Mouse (Mus musculus) gastrocnemius, postnatal 25 days (tissue): ENCODE results near the gene Zbtb38. TPM values are rescaled to one million over a fixed set of nuclear protein-coding genes. Genes with fewer than 3 reads are reported as not detected.
"Not testable (repeated sequence)": the region's sequence is repeated elsewhere in the genome, so short reads cannot be mapped to it uniquely, and the experiment has no call there.

ENCODE experiments used
- DNase-seq: peaks from one replicate; pipeline ENCODE4 v3.0.0; 2022
- total RNA-seq, 2 experiments: library from RNA; stranded (reverse); gene quantifications; 1 replicate in 1 of 2; 2 replicates in 1 of 2; pipeline ENCODE4 v1.2.3; 2021

The Zbtb38 gene
- total RNA-seq, 2 experiments from 2014 or later: 19.3 to 19.8 TPM

DNA sequence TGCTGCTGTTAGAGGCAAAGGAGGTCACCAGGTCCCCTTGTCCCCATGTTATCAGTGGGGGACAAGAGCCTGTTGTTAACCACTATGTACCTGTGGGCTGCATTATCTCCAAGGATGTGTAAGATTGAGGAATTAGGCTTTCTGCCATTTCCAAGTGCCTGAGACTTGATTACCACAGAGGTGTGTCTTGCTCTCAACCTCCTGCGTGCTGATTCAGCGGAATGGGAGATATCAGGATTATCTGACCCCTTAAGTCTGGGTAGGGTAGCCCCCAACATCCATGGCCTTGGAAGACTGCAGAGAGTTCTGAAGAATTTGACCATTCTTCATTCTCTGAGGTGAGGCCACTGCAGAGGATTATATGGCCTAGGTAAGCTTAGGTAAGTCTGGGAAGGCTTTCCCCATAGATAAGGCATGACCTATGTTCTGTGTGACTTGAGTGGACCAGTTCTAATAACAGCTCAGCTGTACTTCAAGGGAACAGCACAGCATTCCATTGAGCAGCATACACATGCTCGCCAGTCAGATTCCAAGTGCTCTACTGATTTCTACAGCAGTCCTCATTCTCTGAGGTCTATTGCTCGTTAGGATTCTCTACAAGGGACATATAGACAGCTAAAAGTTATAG, 68.4 kb downstream of the Zbtb38 start:
- DNase-seq: no peak

DNA sequence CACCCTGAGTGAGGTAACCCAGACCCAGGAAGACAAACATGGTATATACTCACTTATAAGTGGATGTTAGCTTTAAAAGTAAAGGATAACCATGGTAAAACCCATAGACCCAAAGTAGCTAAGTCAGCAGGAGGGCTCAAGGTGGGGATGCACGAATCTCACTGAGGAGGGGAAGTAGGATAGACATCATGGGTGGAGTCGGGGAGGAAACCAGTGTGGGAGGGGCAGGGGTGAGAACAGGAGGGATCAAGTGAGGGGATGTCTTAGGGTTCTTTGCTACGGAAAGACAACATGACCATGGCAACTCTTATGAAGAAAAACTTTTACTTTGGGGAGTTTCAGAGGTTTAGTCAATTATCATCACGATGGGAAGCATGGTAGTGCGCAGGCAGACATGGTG, 74.0 kb downstream of the Zbtb38 start:
- no peak for DNase-seq

DNA sequence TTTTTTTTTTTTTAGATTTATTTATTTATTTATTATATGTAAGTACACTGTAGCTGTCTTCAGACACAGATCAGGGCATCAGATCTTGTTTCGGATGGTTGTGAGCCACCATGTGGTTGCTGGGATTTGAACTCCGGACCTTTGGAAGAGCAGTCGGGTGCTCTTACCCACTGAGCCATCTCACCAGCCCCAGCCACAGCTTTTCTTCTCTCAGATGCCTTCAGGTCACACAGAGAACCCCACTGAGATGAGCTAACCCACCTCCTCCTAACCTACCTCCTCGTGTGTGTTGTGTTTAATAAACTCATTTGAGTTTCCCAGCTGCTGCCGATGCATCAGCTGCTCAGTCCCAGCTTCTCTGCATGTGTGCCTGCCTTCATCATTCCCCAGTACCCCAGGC, 74.9 kb downstream of the Zbtb38 start:
- not testable (repeated sequence) for DNase-seq

DNA sequence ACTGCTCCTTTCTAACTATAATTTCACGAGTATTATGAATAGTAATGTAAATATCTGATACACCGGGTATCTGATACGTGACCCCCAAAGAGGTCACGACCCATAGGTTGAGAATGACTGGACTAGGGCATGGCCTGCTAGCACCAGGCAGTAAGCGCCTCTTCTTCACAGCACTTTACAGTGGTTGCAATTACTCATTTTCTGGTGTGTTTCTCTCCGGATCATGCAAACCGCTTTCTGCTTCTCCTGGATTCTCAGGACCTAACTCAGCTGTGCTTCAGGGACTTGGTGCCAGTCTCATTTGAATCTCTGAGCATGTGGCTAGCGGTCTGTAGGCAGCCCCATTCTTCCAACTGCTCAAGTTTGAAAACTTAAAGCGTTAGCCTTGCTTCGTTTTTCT, 76.0 kb downstream of the Zbtb38 start:
- no peak for DNase-seq

DNA sequence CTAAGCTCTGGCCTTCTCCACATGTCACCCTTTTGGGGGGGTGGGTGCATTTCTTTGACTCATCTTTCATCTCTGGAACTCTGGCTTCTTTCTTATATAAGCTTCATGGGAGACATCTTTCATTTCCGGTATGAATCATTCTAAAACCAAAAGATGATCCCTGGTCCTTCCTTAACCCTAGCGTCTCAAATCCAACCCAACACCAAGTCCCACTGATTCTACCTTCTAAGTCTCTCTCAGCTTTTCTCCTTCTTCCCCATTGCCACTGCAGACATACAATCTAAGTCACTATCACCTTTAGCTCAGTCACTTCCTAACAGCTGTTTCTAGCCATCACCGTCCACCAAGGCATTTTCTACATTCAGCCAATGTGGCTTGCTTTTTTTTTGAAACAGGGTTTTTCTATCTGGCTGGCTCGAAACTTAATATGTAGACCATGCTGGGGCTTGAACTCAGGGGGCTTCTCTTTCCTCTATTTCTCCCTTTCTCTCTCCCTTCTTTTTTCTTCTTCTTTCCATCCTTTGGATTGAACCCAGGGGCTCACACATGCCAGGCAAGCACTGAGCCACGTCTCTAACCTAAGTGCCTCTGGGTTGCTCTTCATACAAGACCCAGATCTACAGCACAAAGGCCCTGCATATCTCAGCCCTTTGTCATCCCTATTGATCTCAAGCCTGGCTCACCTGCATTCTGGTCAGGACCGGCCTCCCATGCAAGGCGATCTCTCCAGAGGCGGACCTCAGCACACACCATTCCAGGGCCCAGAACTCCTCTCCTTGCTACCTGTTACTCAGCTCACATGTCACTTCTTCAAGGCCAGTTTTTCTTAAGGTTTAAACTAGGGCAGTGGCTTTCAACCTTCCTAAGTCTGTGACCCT, 76.6 kb downstream of the Zbtb38 start:
- no peak for DNase-seq

DNA sequence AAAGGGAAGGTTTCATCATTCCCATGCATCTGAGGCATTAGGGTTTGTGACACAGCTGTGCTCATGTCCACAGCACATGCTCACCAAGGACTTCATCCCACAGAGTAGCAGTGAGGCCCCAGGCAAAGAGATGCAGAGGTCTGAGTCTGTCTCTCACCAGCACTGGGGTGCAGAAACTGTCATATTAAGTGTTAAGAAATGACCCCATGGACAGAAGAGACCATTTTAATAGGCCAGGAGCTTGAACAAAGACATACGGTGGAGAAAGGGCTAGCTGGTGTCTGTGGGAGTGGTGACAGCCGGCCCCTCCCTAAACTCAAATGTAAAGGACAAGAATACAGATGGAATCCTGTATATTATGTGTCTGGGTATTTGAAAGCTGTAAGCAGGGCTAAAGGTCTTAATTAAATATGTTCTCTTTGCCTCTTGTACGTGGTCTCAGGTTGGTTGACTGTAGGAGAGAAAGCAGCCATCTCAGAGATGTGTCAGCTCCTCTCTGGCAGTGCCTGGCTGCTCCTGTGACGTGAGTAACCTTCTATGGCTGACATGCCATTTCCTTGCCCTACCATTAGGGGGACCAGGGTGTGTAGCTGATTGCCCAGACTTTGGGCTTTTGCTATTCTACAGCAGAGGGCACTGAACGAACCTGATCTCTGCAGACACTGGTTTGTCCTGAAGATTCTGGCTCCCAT, 77.4 kb downstream of the Zbtb38 start:
- DNase-seq: peak; percentile 39

DNA sequence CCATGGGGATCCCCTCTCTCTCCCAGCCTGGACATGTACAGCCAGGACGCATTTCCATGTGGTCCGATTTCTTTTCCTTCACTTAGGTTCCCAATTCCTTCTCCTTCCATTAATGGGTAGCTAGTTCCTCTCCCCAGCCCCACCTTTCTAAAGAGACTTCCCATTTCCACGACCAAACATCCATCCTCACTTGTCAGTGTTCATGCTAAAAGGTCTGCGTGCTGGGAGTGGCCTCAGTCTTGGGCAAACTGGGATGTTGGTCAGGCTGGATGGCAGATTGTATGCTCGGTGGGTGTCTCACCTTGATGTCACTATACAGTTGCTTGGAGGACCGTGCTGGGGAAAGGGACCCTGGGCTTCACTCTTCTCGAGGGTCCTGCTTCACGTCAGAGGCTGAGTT, 78.3 kb downstream of the Zbtb38 start:
- DNase-seq: no peak

DNA sequence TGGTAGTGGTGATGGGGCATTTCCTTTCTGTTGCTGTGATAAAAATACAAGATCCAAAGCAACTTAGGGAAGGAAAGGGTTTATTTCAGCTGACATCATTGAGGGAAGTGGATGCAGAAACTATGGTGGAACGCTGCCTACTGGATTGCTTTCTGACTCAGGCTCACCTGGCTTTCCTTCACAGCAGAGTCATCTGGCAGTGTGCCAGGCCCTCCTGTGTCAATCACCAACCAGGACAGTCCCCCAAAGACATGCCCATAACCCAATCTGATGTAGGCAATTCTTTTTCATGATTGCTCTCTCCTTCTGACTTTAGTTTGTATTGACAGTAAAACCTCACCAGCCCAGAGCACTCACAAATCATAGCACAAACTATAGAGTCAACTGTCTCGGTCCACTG, 80.2 kb downstream of the Zbtb38 start:
- DNase-seq: no peak

DNA sequence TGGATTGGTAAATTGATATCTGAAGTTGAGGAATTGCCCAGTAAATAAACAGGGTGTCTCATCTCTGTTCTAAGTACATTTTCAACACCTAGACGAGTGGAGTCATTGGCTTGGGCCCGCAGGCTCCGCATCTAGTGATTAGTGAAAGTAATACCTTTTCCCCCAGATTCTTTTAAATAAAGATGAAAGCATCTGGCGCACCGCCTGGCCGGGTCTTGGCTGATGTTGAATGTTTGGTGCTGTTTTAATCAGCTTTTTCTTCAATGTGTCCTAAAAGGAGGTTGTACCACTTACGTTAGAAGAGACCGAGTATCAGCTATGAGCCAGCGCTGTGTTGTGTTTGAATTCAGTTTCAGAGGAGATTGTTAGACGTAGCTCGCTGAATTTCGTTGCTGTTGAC, 81.4 kb downstream of the Zbtb38 start:
- DNase-seq: no peak

DNA sequence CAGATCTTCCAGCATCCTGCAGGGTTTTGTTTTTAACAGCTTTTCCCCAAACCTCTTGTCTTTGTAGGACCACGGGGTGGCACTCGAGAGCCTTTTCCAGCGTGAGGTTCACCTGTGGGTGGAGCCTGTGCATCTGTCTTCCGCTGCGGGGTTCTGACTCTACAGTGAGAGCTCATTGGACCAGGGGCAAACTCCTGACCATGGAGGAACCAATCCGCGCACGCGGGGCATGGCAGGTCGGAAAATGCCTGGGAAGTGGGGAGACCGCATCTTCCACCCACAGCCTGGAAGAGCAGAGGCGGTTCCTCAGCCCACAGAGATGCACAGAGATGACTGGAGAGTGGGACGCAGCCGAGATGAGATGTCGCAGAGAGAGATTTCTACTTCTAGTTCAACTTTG, 82.8 kb downstream of the Zbtb38 start:
- DNase-seq: peak; percentile 91

DNA sequence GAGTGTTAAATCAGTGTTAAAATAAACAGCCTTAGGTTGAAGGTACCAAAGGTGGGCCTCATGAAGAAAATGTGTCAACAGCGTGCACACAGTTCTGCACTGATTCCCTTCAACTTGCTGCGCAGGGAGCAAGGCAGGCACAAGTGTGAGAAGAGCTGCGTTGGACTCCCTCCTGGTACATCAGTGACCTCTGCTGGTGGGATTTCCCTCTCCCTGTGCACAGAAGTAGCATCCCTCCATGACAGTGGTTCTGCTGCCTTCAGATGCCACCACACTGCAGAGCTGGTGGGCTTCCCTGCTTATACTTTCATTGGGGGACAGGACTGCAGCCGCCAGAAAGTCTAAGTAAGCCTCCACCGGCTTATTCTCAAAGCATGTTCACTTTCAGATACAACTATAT, 84.0 kb downstream of the Zbtb38 start:
- no peak for DNase-seq

DNA sequence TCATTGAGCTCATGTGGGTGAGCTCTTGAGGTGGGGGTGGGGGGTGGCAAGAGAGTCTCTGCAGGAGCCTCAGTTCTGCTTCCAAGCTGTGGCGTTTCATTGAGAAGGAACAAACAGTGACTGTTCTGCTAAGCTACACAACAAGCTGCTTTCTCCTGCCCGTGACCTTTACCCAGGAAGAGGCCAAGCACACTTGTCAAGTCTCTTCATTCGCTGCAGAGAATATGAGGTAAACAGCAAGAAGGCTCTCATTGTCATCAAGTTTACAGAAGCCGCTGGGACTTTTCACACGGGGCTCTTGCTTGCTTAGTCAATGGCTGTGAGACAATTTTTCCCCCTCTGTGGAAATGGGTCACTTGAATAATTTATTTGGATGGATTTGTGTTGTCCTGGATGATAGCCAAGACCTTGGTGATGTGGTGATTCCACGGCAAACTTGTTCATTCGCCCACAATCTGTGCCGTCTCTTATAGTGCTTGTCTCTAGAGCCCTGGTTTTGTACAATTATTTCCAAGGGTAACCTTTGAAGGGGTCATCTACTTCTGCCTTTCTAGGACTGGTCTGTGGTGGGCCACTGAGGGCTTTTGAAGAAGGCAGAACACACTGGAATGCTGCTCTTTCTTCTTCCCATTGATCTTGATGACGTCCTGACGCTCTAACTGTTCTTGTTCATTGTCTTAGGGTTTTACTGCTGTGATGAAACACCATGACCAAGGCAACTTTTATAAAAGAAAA, 92.0 kb downstream of the Zbtb38 start:
- DNase-seq: no peak

DNA sequence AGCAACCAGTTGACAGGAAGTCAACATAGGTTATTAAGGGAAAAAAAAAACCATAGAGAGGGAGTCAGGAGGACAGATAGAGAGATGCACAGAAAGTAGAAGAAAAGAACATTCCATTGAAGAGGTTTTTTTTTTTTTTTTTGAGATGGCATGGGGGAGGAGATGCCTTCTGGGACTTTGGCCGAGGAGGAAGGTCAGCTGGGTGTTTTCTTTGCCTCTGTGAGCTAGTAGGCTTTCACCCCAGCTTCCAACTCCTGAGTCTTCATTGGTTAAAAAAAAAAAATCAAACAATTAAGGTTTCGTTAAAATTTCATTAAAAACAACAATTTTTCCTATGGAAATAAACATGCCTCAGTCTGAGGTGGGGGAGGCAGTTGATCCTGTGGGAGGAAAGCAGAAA, 92.8 kb downstream of the Zbtb38 start:
- no peak for DNase-seq

DNA sequence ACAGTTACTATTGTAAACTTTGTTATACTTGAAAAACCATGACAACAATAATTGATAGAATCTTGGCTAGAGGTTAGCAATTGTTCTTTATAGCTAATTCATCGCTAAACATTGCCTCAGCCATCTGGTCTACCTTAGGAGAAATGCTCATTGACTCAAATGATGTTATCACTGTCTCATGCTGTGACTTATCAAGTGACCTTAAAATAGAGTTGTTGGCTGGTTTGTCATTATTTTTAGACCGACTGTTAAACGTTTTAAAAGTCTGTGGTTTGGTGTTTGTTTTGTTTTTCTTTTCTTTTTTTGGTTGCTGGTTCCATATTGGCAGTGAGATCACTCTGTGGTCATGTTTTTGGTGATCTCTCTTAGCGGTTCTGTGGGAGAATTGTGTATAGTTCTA, 99.1 kb downstream of the Zbtb38 start:
- no peak for DNase-seq

DNA sequence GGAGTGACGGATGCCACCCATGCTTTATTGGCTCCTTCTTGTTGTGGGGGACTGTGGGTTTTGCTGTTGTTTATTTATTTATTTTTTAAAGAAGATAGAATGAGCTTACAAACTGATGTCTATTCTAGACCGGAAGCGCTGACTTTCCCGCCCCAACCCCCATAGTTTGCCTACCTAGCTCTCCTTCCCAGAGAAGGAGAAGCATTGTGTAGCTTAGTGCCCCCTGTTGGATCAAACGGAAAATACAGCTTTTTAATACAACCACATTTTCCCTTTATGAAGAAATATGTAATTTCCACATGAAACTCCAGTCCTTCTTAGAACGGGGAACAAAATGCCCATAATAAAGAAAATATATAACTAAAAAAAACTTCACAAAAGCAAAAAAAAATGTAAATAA, 99.9 kb downstream of the Zbtb38 start:
- DNase-seq: no peak

DNA sequence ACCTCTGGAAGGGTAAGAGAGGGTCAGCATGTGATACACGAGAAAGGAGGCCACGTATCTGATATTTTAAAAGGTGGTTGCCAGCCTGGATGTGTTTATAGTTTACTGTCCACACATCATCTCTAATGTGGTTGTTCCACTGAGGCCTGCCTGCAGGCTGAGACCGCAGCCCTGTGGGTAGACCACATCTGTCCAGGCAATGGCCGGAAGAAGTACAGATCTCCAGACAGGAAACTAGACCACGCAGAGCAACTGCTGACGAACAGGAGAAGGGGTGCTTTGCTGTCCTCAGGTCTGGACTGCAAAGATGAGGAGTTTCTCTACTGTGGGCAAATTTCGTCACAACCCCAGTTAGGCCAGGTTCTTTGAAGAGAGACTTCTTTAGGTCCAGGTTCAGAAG, 101.8 kb downstream of the Zbtb38 start:
- DNase-seq: no peak

DNA sequence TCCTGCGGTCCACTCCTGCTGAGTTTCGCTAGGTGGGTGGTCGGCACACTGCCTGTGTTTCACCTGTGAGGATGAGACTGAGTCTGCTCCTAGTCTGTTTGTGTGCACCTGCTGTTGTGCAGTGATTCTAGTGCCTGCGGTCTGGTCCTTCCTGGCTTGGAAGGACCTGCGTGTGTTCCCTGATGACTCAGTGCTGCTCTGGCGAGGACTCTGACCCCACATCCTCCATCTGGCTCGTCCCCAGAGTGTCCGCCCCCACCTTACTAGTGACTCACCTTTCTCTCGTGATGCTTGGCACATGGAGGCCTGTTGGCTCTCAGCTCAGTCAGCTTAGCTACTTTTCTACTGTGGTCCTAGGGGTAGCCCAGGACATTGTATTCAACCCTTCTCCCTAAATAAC, 102.7 kb downstream of the Zbtb38 start:
- DNase-seq: no peak

DNA sequence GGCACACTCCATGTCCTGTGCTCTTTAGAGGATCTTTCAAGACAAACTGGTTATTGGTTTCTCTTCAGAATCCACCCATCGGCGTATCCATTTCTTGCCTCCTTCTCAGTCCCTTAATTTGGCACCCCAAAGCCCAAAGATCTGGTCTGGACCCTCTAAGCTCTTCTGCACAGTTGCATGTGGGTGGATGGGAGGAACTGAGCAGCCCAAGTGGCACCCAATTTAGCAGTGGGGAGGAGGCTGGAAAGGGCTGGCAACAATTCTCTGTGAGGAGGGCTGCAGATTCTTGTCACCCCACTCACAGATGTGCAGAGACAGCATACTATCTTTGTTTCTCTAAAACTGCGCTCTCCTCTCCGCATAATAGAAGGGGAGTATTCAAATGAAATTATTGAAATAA, 103.3 kb downstream of the Zbtb38 start:
- no peak for DNase-seq

DNA sequence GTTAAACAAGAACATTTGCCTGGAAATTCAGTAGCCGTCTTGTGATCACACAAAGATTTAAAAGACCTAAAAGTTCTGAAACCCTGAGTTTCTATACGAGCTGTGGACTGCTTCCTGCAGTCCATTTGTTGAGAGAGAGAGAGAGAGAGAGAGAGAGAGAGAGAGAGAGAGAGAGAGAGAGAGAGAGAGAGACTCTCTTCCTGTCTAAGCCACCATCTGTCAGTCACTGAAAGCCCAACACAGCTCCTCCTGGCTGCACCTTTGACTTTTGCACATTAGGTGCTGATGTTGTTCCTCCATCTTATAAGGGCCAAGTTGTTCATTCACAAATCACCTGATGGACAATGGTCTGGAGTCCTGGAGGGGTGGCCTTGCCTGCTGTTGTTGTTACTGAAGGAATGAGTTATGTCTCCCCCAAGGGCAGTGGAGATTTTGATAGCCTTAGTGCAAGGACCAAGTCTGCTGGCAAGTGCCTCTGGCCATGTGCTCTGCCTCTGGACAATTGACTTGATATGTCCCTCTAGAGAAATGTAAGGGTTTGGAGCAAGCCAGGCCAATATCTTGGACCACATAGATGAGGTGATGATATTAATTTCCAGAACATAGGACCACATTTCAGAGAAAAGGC, 105.8 kb downstream of the Zbtb38 start:
- DNase-seq: no peak

DNA sequence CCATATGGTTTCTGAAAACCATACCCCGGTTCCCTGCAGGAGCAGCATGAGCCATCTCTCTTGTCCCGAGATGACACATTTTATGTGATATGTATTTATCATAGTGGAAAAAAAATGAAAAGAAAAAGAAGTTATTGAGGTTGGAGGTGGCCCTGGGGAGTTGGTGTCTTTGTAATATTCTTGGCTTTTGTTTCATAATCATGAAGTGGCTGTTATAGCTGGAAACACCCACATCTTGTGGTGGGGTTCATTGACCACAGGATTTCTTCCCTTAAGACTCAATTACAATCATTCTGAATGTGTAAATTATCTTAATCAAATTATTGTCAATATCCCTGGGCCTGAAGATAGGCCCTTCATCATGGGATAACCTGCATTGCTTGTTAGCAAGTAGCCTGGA, 107.8 kb downstream of the Zbtb38 start:
- no peak for DNase-seq

DNA sequence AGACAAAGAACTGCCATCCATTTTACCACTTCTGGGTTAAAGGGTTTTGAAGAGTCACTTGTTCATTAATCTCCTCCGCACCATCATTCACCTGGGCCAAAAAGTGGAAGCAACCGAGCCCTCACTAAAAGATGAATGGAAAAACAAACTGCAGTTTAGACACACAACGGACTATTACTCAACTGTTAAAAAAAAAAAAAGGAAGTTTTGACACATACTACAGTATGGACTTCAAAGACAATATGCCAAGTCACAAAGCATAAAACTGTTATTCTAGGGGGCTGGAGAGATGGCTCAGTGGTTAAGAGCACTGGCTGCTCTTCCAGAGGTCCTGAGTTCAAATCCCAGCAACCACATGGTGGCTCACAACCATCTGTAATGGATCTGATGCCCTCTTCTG, 108.6 kb downstream of the Zbtb38 start:
- DNase-seq: not testable (repeated sequence)

DNA sequence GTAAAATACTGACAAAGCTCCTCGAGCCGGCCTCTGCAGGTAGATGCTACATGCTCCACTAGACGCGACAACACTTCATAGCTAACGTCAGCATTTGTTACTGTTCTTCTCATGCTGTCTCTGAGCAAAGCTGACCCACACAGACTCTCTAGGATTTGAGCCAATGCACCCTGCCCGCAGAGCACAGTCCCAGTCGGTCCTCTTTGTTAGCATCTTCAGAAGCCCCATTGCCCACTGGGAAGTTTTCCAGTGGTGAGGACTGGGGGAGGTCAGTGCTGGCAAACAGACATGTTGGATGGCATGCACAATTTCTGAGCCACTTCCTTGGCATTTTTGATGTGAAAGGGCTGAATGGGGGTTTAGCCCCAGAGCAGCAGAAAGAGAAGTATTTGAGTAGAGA, 113.2 kb downstream of the Zbtb38 start:
- DNase-seq: no peak
